Mouse (Mus musculus) heart, embryonic 10.5 days (tissue): ENCODE measurements around the gene Sbno2. TPM values are rescaled to one million over a fixed set of nuclear protein-coding genes. Genes with fewer than 3 reads are reported as not detected.
A peak's percentile ranks its signal among the peaks of the same experiment; 100 is the strongest.

Source experiments
- DNase-seq: peaks from one replicate; pipeline ENCODE4 v3.0.0-alpha.2; 2017; ENCODE audit warnings: low spot score
- H3K27ac ChIP-seq: fragments of 300-500 bp; sonication (generic); 2 replicates; pipeline ENCODE4 v1.5.1; 2016; ENCODE audit warnings: mild to moderate bottlenecking
- H3K27me3 ChIP-seq: fragments of 300-500 bp; sonication (generic); 2 replicates; pipeline ENCODE4 v1.6.1; 2016; ENCODE audit warnings: mild to moderate bottlenecking; ENCODE audit not compliant: poor library complexity, insufficient read depth, severe bottlenecking
- H3K36me3 ChIP-seq: fragments of 300-500 bp; sonication (generic); 2 replicates; pipeline ENCODE4 v1.6.1; 2016; ENCODE audit warnings: mild to moderate bottlenecking, moderate library complexity
- H3K4me1 ChIP-seq: fragments of 300-500 bp; sonication (generic); 2 replicates; pipeline ENCODE4 v1.6.1; 2016; ENCODE audit warnings: mild to moderate bottlenecking
- H3K4me3 ChIP-seq: fragments of 300-500 bp; sonication (generic); 2 replicates; pipeline ENCODE4 v1.5.1; 2016; ENCODE audit warnings: mild to moderate bottlenecking, moderate library complexity
- H3K9me3 ChIP-seq: fragments of 300-500 bp; sonication (generic); 2 replicates; pipeline ENCODE4 v1.6.1; 2016; ENCODE audit warnings: mild to moderate bottlenecking, moderate library complexity
- WGBS: fragments of 180-500 bp; shearing (Covaris S2); methylation state at CpG from one replicate; pipeline ENCODE4 v1.1.7; 2016; 5-methylcytosine and 5-hydroxymethylcytosine counted together
- polyA plus RNA-seq: library from polyadenylated mRNA; unstranded; fragments of >200 nt; fragmentation: Nextera tagmentation; extraction: Ambion mirVana; gene quantifications from 2 replicates; pipeline ENCODE4 v1.2.1, GENCODE M21; 2016

Sbno2 gene
- polyA plus RNA-seq, 1 experiment from 2014 or later: 15.6 TPM

GRCm38 (mm10) chr10:80129846-80130245 lies 24.5 kb upstream of the Sbno2 start:
- WGBS: 94% methylated on average over 9 of the region's 9 CpGs
- peaks cover 25% of the 10 kb centered on the region for H3K27me3 ChIP-seq
- H3K36me3 ChIP-seq: peaks cover 93% of the 10 kb centered on the region
- H3K9me3 ChIP-seq: no peaks in the 10 kb centered on the region
- H3K27ac ChIP-seq: no peak overlapping the region
- H3K4me1 ChIP-seq: peaks cover 43% of the 10 kb centered on the region
- DNase-seq: no peak
- peak overlapping the region; percentile 22; the same call in 1 of the 2 replicates for H3K4me3 ChIP-seq

GRCm38 (mm10) chr10:80127920-80128319 lies 22.5 kb upstream of the Sbno2 start:
- no peak overlapping the region for H3K4me3 ChIP-seq
- no peak for DNase-seq
- H3K9me3 ChIP-seq: no peaks in the 10 kb centered on the region
- WGBS: 95% methylated on average over 8 of the region's 8 CpGs
- H3K27ac ChIP-seq: no peak overlapping the region
- peaks cover 12% of the 10 kb centered on the region; the same call in 1 of the 2 replicates for H3K27me3 ChIP-seq
- peaks cover 99% of the 10 kb centered on the region for H3K36me3 ChIP-seq
- H3K4me1 ChIP-seq: peaks cover 49% of the 10 kb centered on the region

- H3K9me3 ChIP-seq: no peaks in the 10 kb centered on the region
- peak overlapping the region; percentile 19; the same call in 1 of the 2 replicates for H3K4me3 ChIP-seq
- H3K27ac ChIP-seq: peak overlapping the region; percentile 25; the same call in 1 of the 2 replicates
- peaks cover 97% of the 10 kb centered on the region for H3K36me3 ChIP-seq
- DNase-seq: no peak
- no peaks in the 10 kb centered on the region for H3K27me3 ChIP-seq
- H3K4me1 ChIP-seq: peaks cover 36% of the 10 kb centered on the region
- WGBS: 83% methylated on average over 9 of the region's 9 CpGs
Observed at GRCm38 (mm10) chr10:80123932-80124562, 18.7 kb upstream of the Sbno2 start.

GRCm38 (mm10) chr10:80121639-80122038 lies 16.3 kb upstream of the Sbno2 start:
- DNase-seq: no peak
- Histone ChIP-seq H3K27me3 (no peaks in the 10 kb centered on the region), H3K4me1 (peaks cover 58% of the 10 kb centered on the region), H3K27ac (no peak overlapping the region), H3K9me3 (no peaks in the 10 kb centered on the region), H3K36me3 (peaks cover 88% of the 10 kb centered on the region), H3K4me3 (no peak overlapping the region)
- WGBS: 75% methylated on average over 2 of the region's 2 CpGs

GRCm38 (mm10) chr10:80120146-80120545 lies 14.8 kb upstream of the Sbno2 start:
- Histone ChIP-seq H3K27me3 (no peaks in the 10 kb centered on the region), H3K9me3 (no peaks in the 10 kb centered on the region), H3K36me3 (peaks cover 73% of the 10 kb centered on the region), H3K4me3 (peak overlapping the region; percentile 19; the same call in 1 of the 2 replicates), H3K27ac (no peak overlapping the region), H3K4me1 (peaks cover 58% of the 10 kb centered on the region)
- no peak for DNase-seq
- 84% methylated on average over 2 of the region's 2 CpGs for WGBS

- Histone ChIP-seq H3K9me3 (no peaks in the 10 kb centered on the region), H3K4me1 (peaks cover 53% of the 10 kb centered on the region), H3K27me3 (no peaks in the 10 kb centered on the region), H3K4me3 (peak overlapping the region; percentile 93), H3K27ac (no peak overlapping the region), H3K36me3 (peaks cover 58% of the 10 kb centered on the region)
- WGBS: 80% methylated on average over 6 of the region's 6 CpGs
- DNase-seq: no peak
Observed at GRCm38 (mm10) chr10:80118552-80118951, 13.2 kb upstream of the Sbno2 start.

GRCm38 (mm10) chr10:80117736-80118135 lies 12.4 kb upstream of the Sbno2 start:
- WGBS: 48% methylated on average over 1 of the region's 1 CpGs
- Histone ChIP-seq H3K9me3 (no peaks in the 10 kb centered on the region), H3K27ac (peak overlapping the region; percentile 96), H3K4me3 (peak overlapping the region; percentile 93), H3K4me1 (peaks cover 49% of the 10 kb centered on the region), H3K27me3 (no peaks in the 10 kb centered on the region), H3K36me3 (peaks cover 50% of the 10 kb centered on the region)
- DNase-seq: no peak

- Histone ChIP-seq H3K36me3 (peaks cover 45% of the 10 kb centered on the region), H3K27me3 (no peaks in the 10 kb centered on the region), H3K27ac (peak overlapping the region; percentile 96), H3K4me1 (peaks cover 49% of the 10 kb centered on the region), H3K4me3 (peak overlapping the region; percentile 93), H3K9me3 (no peaks in the 10 kb centered on the region)
- WGBS: 1% methylated on average over 30 of the region's 30 CpGs
- DNase-seq: peak; percentile 88
Observed at GRCm38 (mm10) chr10:80116927-80117691, 11.7 kb upstream of the Sbno2 start.

- Histone ChIP-seq H3K4me3 (peak overlapping the region; percentile 93), H3K4me1 (peaks cover 49% of the 10 kb centered on the region), H3K36me3 (peaks cover 39% of the 10 kb centered on the region), H3K27me3 (no peaks in the 10 kb centered on the region), H3K9me3 (no peaks in the 10 kb centered on the region), H3K27ac (peak overlapping the region; percentile 96)
- no peak for DNase-seq
- WGBS: 1% methylated on average over 27 of the region's 27 CpGs
Observed at GRCm38 (mm10) chr10:80116563-80116926, 11.2 kb upstream of the Sbno2 start.

- Histone ChIP-seq H3K27me3 (no peaks in the 10 kb centered on the region), H3K27ac (peak overlapping the region; percentile 96), H3K9me3 (no peaks in the 10 kb centered on the region), H3K4me3 (peak overlapping the region; percentile 93), H3K36me3 (peaks cover 33% of the 10 kb centered on the region), H3K4me1 (peaks cover 49% of the 10 kb centered on the region)
- WGBS: under 1% methylated on average over 63 of the region's 63 CpGs
- no peak for DNase-seq
Observed at GRCm38 (mm10) chr10:80115944-80116335, 10.6 kb upstream of the Sbno2 start.

- Histone ChIP-seq H3K36me3 (peaks cover 28% of the 10 kb centered on the region), H3K4me1 (peaks cover 44% of the 10 kb centered on the region), H3K4me3 (peak within 1 kb of the TSS; percentile 93), H3K9me3 (no peaks in the 10 kb centered on the region), H3K27ac (peak within 1 kb of the TSS; percentile 96), H3K27me3 (no peaks in the 10 kb centered on the region)
- DNase-seq: peak; percentile 100
- under 1% methylated on average over 70 of the region's 70 CpGs for WGBS
Observed at GRCm38 (mm10) chr10:80115290-80115943, 10.0 kb upstream of the Sbno2 start, which contains the start of gene Stk11. TSS of gene Stk11 (plus strand) at chr10:80115803.

- H3K36me3 ChIP-seq: peaks cover 20% of the 10 kb centered on the region
Observed at GRCm38 (mm10) chr10:80114341-80115284, 9.2 kb upstream of the Sbno2 start.

More at GRCm38 (mm10) chr10:80114341-80115284, 9.2 kb upstream of the Sbno2 start:
- Histone ChIP-seq H3K4me1 (peaks cover 35% of the 10 kb centered on the region), H3K27ac (peak overlapping the region; percentile 96), H3K4me3 (peak overlapping the region; percentile 93), H3K27me3 (no peaks in the 10 kb centered on the region), H3K9me3 (no peaks in the 10 kb centered on the region)
- peak; percentile 95 for DNase-seq
- WGBS: 2% methylated on average over 27 of the region's 27 CpGs
